Mouse (Mus musculus) mouse trophoblast stem cell (cell line): ENCODE data around the gene Hoxb8.

ENCODE experiments used
- in situ Hi-C, 2 experiments: fragments of 300-500 bp; cut with MseI, MboI; formaldehyde crosslinking; loops; 2 replicates in 1 of 2; 3 replicates in 1 of 2; pipeline ENCODE4 v1.15.1; 2025

The Hoxb8 gene

DNA sequence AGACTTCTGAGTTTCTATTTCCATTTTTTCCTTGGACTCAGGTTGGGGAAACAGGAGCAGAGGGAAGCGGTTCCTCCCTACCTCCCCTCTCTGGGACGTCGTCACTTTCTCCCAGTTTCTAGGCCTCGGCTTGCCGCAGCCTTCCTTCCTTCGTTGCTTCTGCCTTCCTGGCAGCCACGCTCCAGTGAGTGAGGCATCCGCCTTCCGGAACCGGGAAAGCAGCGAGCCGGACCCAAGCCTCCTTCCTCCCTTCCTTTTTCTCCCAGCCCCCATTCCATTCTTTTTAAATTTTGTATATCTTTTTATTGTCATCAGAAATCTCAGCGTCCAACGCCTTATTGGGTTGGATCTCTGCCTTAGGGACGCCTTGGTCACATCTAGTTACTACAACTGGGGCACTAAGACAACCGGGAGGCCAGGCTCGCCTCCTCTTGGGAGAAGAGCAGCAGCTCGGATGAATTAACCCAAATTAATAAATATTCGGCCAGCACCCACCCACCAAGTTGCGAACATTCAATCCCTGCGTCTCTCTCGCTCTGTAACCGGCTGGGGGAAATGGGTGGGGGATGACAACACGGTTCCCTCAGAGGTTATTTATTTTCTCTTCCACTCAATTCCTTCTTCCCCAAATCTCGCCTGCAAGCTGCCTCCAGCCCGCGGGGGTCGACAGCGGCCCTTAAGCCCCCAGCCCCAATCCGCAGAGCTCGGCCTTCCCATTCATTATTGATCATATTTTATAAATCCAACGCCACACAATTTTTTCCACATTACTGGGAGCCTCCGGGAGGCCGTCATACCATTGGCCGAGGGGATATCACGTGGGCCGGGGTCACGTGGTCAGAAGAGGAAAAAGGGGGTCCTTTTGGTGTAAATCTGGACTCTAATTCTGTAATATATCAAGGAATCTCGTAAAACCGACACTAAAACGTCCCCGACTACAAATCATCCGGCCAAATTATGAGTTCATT, 4.3 kb downstream of the Hoxb8 start, which contains the start of gene Hoxb7:
Hoxb7 (plus strand) TSS at position 853 of the 968 bp plus-strand sequence.
- in situ Hi-C loops, result no loop called here

DNA sequence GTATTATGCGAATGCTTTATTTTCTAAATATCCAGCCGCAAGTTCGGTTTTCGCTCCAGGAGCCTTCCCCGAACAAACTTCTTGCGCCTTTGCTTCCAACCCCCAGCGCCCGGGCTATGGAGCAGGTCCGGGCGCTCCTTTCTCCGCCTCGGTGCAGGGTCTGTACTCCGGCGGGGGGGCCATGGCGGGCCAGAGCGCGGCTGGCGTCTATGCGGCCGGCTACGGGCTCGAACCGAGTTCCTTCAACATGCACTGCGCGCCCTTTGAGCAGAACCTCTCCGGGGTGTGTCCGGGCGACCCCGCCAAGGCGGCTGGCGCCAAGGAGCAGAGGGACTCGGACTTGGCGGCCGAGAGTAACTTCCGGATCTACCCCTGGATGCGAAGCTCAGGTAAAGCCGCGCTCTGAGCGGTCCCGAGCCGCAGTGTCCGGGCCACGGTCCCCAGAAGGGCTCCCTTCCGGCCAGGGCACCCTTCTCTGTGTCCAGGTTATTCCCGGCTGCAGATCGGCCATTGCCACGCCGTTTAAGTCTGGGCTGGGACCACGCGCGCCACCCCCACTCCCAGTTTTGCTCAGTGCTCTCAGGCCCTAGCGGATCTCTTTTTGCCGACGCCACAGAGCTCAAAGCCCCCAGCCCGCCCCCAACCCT, 5.2 kb downstream of the Hoxb8 start:
- in situ Hi-C loops, result no loop called here

GRCm38 (mm10) chr11:96287411-96287810, 5.7 kb downstream of the Hoxb8 start:
- in situ Hi-C loops, result no loop called here

- in situ Hi-C loops, result no loop called here
Observed at GRCm38 (mm10) chr11:96288455-96289221, 6.9 kb downstream of the Hoxb8 start.

- in situ Hi-C loops, result no loop called here
Observed at GRCm38 (mm10) chr11:96289293-96289692, 7.6 kb downstream of the Hoxb8 start.

GRCm38 (mm10) chr11:96289837-96290236, 8.1 kb downstream of the Hoxb8 start:
- in situ Hi-C loops, result no loop called here

GRCm38 (mm10) chr11:96290705-96291355, 9.1 kb downstream of the Hoxb8 start:
- in situ Hi-C loops, result no loop called here

DNA sequence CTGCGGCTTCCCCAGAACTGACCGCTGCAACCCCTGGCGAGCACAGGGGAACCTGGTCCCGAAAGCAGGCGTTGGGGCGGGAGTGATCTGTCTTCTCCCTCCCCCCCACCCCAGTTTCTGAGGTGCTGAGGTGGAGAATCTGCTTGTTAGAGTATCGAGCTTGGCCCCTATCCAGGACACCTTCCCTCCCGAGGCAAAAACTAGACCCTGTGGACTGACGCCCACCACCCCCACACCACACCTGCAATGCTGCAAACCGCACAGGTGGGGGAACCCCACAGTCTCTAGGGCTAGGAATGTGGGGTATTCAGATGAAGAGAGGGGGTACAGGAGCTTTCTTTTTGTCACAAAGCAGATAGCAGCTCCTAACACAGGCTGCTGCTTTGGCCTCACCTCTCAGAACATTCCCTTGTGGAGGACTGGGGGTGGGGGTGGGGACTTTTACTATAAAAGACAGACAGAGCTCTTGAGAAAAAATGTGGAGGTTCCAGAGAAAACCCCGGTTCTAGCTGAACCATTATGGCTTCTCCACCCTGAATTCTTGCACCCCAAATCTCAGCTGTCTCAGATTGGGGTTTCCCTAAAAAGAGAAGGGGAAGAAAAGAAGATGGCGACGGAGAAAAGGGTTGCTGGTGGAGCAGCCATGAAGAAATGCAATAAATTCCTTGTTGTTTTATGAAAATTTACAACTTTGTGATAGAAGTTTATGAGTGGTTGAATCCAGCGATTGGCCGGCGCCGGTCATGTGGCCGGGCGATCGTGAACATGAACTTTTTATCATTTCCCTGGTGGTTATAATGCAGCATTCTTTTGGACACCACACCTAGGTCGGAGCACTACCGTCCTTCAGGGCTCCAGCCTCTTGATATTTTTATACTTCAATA, 10.2 kb downstream of the Hoxb8 start, which contains the start of gene Hoxb6:
Hoxb6 (plus strand) TSS at position 796 of the 884 bp plus-strand sequence.
- in situ Hi-C loops, result no loop called here

DNA sequence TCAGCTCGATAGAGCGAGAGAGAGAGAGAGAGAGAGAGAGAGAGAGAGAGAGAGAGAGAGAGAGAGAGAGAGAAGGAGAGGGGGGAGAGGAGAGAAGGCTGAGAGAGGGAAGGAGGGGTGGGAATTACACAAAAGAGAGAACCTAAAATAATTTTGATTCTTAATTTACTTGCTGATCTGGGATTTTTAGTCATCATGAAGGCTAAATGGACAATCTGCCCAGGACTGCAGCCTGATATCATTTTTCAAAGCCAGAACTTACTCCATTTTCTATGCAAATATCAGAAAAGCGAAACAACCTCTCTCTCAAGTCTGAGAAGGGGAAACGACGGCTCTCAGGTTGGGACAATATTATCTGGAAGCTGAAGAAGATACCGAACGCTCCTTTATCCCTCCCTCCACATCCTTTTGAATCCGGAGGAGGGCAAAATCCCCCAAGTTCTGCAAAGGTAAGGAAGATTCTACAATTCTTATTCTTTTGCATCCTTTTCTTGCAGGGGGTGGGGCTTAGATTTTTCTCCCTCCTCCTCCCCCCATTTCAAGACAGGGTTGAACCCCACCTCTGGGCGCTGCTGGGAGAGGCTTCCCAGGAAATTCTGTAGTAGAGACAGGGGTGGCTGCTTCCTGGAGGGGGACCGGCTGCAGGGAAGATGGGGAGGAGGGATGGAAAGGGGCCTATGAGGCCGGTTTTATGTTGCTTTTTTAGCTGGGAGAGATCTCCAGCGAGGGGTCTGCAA, 11.0 kb downstream of the Hoxb8 start:
- in situ Hi-C loops, result no loop called here

GRCm38 (mm10) chr11:96293302-96293921, 11.7 kb downstream of the Hoxb8 start:
- in situ Hi-C loops, result no loop called here

DNA sequence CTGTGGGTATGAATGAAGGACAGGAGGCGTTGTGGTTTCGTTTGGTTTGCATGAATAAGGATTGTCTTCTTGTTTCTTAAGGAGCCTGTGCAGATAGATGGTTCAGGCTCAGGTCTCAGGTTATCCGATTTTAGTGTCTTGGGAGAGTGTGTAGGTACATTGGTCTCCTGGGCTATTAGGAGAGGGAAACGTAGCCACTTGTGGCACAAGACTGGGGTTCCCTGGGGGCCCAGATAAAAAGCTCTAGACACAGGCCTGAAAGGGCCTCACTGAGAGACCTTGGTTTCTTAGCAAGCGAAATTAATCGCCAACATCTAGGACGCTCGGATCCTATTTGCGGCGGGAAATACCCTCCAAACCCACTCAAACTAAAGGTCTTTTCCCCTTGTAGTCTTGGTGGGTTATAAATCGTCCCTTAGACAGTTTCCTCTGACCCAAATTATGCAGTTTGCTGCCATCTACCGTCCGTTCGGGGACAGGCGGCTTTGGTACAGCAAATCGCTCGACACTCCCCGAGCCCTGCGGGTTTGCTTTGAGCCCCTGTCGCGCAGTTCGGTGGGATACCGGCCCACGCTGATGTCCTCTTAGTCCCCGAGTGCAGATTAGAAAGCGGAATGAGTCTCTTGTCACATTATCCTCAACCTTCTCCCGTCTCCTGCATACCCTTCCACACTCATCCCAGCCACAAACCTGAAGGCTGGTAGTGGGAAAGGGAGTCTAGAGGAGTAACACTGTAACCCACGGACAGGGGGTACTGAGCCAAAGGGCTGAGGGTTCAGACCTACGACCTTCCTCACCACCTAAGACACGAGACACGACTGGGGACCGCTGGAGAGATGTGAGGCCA, 12.8 kb downstream of the Hoxb8 start:
- in situ Hi-C loops, result no loop called here

GRCm38 (mm10) chr11:96295092-96295835, 13.6 kb downstream of the Hoxb8 start:
- in situ Hi-C loops, result no loop called here

- in situ Hi-C loops, result no loop called here
Observed at GRCm38 (mm10) chr11:96296997-96297396, 15.3 kb downstream of the Hoxb8 start.

DNA sequence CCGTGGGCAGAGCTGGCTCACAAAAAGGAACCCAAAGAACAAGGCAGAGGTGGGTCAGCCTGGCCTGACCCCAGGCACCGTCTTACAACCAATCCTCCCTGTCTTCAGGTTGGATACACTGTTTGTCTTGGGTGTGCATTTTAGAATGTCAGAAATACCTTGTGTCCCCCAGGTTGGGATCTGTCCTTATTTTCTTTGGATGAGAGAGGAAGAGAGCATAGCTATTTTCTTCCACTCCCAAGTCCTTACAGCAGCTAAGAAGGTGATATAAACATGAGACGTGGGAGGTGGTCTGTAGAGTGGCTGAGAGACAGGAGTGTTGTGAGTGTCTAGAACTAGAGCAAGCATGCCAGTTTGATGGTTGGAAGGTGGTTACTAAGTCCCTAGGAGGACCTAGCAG, 15.7 kb downstream of the Hoxb8 start:
- in situ Hi-C loops, result no loop called here

GRCm38 (mm10) chr11:96297968-96298635, 16.4 kb downstream of the Hoxb8 start:
- in situ Hi-C loops, result no loop called here

DNA sequence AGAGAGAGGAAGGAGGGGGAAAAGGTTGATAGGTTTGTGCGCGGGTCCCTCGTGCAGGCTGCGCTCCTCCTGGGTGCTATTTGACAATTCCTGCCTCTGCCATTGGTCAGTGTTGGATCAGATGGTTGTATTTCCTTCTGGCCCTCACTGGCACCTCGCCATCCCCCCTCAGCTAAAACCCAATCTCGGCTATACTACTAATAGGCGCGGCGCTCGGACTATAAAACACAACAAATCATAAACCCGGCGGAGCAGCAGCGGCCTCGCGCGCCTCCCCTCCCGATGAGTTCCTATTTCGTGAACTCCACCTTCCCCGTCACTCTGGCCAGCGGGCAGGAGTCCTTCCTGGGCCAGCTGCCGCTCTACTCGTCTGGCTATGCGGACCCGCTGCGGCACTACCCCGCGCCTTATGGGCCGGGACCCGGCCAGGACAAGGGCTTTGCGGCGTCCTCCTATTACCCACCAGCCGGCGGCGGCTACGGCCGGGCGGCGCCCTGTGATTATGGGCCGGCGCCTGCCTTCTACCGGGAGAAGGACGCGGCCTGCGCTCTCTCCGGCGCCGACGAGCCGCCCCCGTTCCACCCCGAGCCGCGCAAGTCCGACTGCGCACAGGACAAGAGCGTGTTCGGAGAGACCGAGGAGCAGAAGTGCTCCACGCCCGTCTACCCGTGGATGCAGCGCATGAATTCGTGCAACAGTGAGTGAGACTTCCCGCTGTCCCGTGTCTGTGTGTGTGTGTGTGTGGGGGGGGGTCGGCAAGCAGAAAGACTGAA, 17.4 kb downstream of the Hoxb8 start:
- in situ Hi-C loops, result no loop called here
